Mouse (Mus musculus): ENCODE measurements around the gene Vstm5. TPM values are rescaled to one million over a fixed set of nuclear protein-coding genes. Genes with fewer than 3 reads are reported as not detected.

Gene Vstm5
- polyA plus RNA-seq (2017; shearing (Covaris generic)), result not detected

DNA sequence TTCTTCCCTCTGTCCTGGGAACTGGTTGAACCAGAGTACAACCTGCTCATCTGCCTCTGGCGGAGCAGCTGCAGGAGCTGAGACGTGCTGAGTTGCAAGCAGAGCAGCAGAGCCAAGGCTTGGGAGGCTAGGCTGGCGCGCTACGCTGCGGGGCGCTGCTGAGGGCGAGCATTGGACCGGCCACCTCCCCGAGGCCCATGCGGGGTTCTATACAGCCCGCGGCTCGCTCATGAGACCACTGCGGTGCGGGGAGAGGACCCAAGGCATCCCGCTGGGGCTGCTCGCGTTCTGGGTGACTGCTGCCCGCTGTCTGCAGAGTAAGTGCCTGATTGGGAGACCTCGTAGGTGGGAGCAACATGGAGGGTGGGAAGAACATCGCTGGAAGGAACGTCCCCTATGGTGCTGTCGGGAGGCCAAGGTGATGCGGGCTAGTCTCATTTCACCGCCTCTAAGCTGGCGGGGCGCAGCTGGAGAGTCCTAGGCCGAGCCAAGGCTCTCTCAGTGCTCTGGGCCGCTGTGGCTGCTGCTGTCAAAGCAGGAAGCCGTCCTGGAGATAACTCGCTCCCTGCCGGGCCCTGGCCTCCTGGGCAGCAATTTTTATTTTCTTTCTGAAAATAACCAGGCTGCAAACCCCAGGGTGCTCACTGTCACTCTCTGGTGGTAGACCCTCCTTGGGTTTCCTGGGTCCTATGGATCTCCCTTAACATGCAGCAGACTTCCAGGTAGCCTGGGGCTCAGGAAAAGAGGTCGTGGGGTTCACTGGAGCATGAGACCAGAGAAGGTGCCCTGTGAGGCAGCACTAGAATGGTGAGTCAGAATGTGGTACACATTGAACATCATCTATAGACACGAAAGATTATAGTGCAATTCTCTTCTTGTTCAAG lies at the start of gene Vstm5:
TSS of gene Vstm5 (plus strand) at position 4 of the 884 bp plus-strand sequence.

DNA sequence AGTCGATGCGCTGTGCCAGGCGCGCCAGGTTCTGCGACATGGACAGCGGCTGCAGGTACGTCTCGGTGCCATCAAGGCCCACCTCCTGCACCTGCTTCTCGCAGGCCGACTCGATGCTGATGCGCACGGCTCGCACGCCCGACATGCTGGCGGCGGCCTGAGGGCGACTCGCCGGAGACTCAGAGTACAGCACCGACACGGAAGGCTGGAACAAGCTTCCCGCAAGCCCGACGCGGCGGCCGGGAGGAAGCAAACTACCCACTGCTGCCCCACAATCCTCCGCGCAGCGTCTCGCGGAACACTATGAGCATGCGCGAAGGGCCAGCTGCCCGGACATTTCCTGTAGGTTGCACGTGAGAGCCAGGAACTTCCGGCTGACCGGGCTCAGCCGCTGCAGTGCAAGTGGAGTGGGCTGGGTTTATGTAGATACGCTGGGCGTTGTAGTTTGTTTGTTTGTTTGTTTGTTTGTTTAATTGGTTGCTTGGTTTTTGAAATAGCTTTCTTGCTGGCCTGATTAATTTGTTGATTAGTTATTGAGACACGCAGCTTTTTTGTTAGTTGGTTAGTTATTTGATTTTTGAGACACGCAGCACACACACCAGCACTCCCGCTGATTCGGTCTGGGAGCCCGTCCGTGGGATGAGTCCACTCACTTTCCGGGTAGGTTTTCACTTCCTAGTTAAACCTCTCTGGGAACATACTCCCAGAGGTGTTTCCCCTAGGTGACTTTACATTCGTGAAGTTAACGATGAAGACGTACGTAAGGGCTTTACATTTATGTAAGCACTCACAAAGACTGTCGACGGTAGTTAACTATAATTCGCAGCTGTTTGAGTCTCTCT lies 41.0 kb downstream of the Vstm5 start, which contains the start of gene Med17:
TSS of gene Med17 (minus strand) at position 283 of the 842 bp plus-strand sequence.

DNA sequence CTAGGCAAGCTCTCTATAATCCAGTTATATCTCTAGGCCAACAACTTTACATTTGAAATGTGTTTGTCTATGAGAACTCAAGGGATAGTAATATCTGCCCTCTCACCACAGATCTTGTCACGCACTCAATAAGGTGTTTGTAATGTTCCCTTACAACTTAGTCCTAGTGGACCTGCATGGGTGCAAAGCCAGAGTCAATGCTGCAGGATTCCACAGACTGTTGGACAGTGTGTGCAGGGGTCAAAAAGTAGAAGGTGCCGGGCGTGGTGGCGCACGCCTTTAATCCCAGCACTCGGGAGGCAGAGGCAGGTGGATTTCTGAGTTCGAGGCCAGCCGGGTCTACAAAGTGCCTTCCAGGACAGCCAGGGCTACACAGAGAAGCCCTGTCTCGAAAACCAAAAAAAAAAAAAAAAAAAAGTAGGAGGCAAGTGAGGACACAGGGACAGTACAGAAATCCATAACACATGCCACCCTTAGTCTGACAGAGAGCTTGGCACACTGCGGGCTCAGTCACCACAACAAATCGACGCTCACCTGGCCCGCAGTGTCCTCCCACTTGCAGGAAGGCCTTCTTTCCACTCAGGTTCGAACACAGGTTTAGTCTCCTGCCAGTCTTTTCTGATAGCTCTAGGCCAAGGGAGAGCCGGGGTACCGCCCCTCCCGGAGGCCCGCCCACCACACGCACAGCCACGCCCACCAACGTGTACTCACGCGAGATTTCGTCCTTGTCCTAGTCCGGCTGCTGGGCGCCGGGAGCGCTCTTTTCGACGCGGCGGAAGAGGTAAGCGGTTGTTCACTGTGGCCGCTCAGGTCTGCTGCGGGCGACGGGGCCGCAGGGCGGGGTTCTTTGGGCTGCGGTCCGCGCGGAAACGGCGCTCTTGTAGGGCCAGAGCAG lies 66.9 kb downstream of the Vstm5 start, which contains the start of gene Taf1d:
TSS of gene Taf1d (plus strand) at position 712 of the 895 bp plus-strand sequence.

DNA sequence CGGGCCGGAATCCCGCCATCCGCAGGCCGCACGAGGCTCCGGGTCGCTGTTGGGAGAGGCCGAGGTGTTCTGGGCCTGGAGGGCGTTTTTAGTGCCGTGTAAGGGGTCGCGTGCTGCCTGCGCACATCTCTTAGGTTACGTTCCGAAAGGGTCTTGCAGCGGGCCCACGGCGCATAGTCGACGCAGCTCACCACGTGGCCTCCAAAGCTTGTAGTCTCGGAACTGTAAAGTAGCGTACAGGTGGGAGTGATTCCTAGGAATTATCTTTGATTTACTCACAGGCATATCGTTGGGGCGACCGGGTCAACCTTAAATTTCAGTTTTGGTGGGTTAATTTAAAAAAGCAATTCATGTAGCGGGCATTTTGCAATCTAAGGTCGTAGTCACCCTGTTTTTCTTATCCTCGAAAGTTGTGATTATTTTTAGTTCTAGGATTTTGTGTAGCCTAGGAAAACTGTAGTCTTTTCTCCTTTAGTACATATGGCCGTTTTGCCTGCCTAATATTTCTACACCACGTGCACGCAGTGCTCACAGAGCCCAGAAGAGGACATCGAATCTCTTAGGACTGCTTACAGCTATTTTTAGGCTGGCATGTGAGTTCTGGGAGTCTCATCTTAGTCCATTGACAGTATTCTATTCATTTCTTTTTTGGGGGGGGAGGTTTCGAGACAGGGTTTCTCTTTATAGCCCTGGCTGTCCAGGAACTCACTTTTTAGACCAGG lies 67.7 kb downstream of the Vstm5 start, which contains the start of gene 4931406C07Rik:
TSS of gene 4931406C07Rik (minus strand) at position 51 of the 722 bp plus-strand sequence.

Other genes starting within 250 kb of the Vstm5 start
- gene Panx1, start 193.6 kb upstream of the Vstm5 start, polyA plus RNA-seq (2017; shearing (Covaris generic)), result 158 TPM
- 0.06 TPM for gene Hephl1, start 126.9 kb upstream of the Vstm5 start, polyA plus RNA-seq (2017; shearing (Covaris generic))
- gene Med17, start 40.9 kb downstream of the Vstm5 start, polyA plus RNA-seq (2017; shearing (Covaris generic)), result 67.1 TPM
- 73.1 TPM for gene Taf1d, start 67.2 kb downstream of the Vstm5 start, polyA plus RNA-seq (2017; shearing (Covaris generic))
- gene 4931406C07Rik, start 67.4 kb downstream of the Vstm5 start, polyA plus RNA-seq (2017; shearing (Covaris generic)), result 3.5 TPM
- 28.3 TPM for gene Cep295, start 118.7 kb downstream of the Vstm5 start, polyA plus RNA-seq (2017; shearing (Covaris generic))

Measured in CD4-positive, CD25-positive, alpha-beta regulatory T cell (primary cell).